Mouse (Mus musculus) cortical plate, adult 2 months (tissue): ENCODE results near the gene Lxn.

Experiments used
- CTCF ChIP-seq: fragments of 200-500 bp; IDR thresholded peaks from 2 replicates; pipeline ENCODE4 v1.5.1; 2011; ENCODE audit warnings: mild to moderate bottlenecking, control low read depth, low read length; ENCODE audit not compliant: insufficient read depth; ENCODE audit errors: extremely low read depth
- POLR2A ChIP-seq: fragments of 200-500 bp; IDR thresholded peaks from 2 replicates; pipeline ENCODE4 v1.6.1; 2011; ENCODE audit warnings: mild to moderate bottlenecking, low read length, control low read depth; ENCODE audit not compliant: insufficient read depth; ENCODE audit errors: extremely low read depth

DNA sequence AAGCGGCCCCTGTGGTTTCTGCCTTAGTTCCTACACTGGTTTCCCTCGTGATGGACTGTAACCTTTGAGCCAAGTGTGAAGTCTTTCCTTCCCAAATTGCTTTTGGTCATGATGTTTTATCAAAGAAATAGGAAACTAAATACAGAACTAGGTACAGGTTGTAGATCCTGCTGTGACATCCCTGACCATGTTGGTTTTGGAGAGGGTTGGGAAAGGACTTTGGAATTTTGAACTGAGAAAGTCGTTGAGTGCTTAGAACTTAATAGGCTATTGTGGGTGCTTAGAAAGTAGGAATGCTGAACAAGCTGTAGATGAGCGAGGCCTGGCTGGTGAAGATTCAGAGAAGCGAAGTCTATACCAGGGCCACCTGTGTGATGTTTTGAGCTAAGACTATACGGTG lies 29.7 kb downstream of the Lxn start:
- TF ChIP-seq POLR2A = no peak
- TF ChIP-seq CTCF = no peak
